ENCODE assay signal across 17 mouse cellular contexts in the genomic region with DNA sequence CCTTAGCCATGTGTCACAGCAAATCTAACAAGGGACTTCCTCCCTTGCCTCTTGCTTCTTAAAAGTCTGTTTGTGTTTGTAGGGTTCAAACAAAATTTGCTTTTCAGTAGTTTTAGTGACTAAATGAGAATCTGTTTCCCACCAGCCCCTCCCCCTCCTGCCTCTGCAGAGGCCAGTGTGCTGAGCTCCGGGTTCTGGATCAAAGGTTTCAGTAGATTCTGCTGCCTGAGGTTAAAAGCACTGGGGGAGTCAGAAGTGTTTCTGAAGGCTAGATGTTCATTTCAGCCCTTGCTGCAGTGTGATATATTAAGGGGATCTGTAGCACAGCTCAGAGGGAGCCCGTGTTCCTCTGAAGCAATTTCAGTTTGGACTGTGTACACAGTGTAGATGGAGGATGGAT.
DNase-seq lines count a peak whose midpoint lies in the region; ATAC-seq lines count a peak whose summit lies in the region.
"Had no signal": no experiment of that assay in that cellular context is flagged by ENCODE, and none has a peak within 500 bp of the region (broad histone marks: within the 10 kb centered on the region; RNA-seq: fewer than 3 reads in every experiment).

No protein-coding gene starts in this region.

- peak; percentile 44 for DNase-seq in kidney, adult 9 months
- DNase-seq in kidney, adult 18-20 months = no peak
- no peak for DNase-seq in neural tube, embryonic 10.5 days (ENCODE audit: extremely low spot score, low spot score)
- DNase-seq in kidney, postnatal 4 days = peak; percentile 38 to 54
- DNase-seq in cerebellum, adult 11 months = no peak
- no peak for DNase-seq in frontal cortex, postnatal 10 days (ENCODE audit: low spot score in 2 of 2)
- DNase-seq: adrenal gland, adult 8-10 months; cerebellum, adult 9-10 months; gastrocnemius, postnatal 36 days; heart, postnatal 36 days; layer of hippocampus, adult 9-11 months; lung, postnatal 10 days had no signal

- ATAC-seq in neural tube, embryonic 13.5 days (ENCODE audit: low read depth) = no peak
- ATAC-seq in kidney, embryonic 14.5 days (ENCODE audit: low FRiP score, low TSS enrichment) = no peak; the same call in 1 of the 2 replicates
- ATAC-seq: intestine, embryonic 16.5 days had no signal

- H3K4me3 ChIP-seq in neural tube, embryonic 13.5 days = no peak overlapping the region
- no peak overlapping the region for H3K4me3 ChIP-seq in kidney, embryonic 14.5 days (ENCODE audit: low read length)

- H3K36me3 ChIP-seq in neural tube, embryonic 13.5 days = no peaks in the 10 kb centered on the region
- H3K36me3 ChIP-seq in kidney, embryonic 14.5 days (ENCODE audit: control insufficient read depth, insufficient read depth, low read length) = no peaks in the 10 kb centered on the region

- H3K4me1 ChIP-seq in neural tube, embryonic 13.5 days (replicated peaks) = peaks cover 89% of the 10 kb centered on the region
- H3K4me1 ChIP-seq in kidney, embryonic 14.5 days (ENCODE audit: control insufficient read depth, insufficient read depth, low read length) = peaks cover 52% of the 10 kb centered on the region

- no peaks in the 10 kb centered on the region for H3K27me3 ChIP-seq in neural tube, embryonic 13.5 days
- H3K27me3 ChIP-seq in kidney, embryonic 14.5 days (ENCODE audit: control insufficient read depth, insufficient read depth, low read length) = no peaks in the 10 kb centered on the region

- no peak overlapping the region for H3K4me2 ChIP-seq in neural tube, embryonic 13.5 days
- H3K4me2 ChIP-seq in kidney, embryonic 14.5 days (replicated peaks; ENCODE audit: low read depth, low read length) = peak overlapping the region; percentile 21; the same call in 1 of the 2 replicates
- H3K4me2 ChIP-seq: heart, embryonic 11.5 days had no signal

- 0 out of 2 replicates have a peak overlapping the region, but pooled peaks have one; percentile 6 for H3K9ac ChIP-seq in neural tube, embryonic 13.5 days
- no peak overlapping the region for H3K9ac ChIP-seq in kidney, embryonic 14.5 days (ENCODE audit: low read depth, low read length)
- H3K9ac ChIP-seq: liver, embryonic 14.5 days had no signal

- WGBS in neural tube, embryonic 13.5 days = 14% methylated on average over 2 of the region's 2 CpGs
- 7% methylated on average over 2 of the region's 2 CpGs for WGBS in kidney, embryonic 14.5 days

- no peak overlapping the region for H3K27ac ChIP-seq in neural tube, embryonic 13.5 days (replicated peaks)
- H3K27ac ChIP-seq in kidney, embryonic 14.5 days (ENCODE audit: low read depth, low read length) = no peak overlapping the region
- H3K27ac ChIP-seq: liver, embryonic 14.5 days had no signal

- H3K9me3 ChIP-seq in neural tube, embryonic 13.5 days = no peaks in the 10 kb centered on the region
- no peaks in the 10 kb centered on the region for H3K9me3 ChIP-seq in kidney, embryonic 14.5 days (ENCODE audit: control insufficient read depth, low read length)

Comparison
In these comparisons a context has a peak if more than half of its experiments do, and no peak if none do; other contexts are left out.
1. DNase-seq: peak in kidney, adult 9 months (single experiment) and kidney, postnatal 4 days (2 of 2); none in kidney, adult 18-20 months (single experiment), neural tube, embryonic 10.5 days (single experiment), cerebellum, adult 11 months (single experiment) and frontal cortex, postnatal 10 days (0 of 2).